Mouse (Mus musculus): ENCODE data around the gene Olfr1219. TPM values are rescaled to one million over a fixed set of nuclear protein-coding genes. Genes with fewer than 3 reads are reported as not detected.

Olfr1219 gene
- total RNA-seq (2012; rRNA removed), result not detected in 2 replicates
- polyA plus RNA-seq (2012; ENCODE audit: insufficient read depth in 1 of 2, insufficient read length in 2 of 2, low read depth in 1 of 2, low replicate concordance in 2 of 2, missing spikeins in 1 of 2), result not detected

GRCm38 (mm10) chr2:89083413-89083812 lies at the start of gene Olfr1219:
TSS of gene Olfr1219 (minus strand) at chr2:89083513.
- no peaks in the 10 kb centered on the region for H3K27me3 ChIP-seq (ENCODE audit: control insufficient read depth in 1 of 2, insufficient read depth in 2 of 2, low read length in 2 of 2)
- DNase-seq (ENCODE audit: low read depth, low spot score), result no peak
- H3K79me2 ChIP-seq (ENCODE audit: control insufficient read depth, insufficient read depth, low read length, poor library complexity), result no peaks in the 10 kb centered on the region
- no peaks in the 10 kb centered on the region; a peak in 1 of 4 replicates for H3K4me1 ChIP-seq (ENCODE audit: control insufficient read depth in 1 of 2, insufficient read depth in 2 of 2, low read length in 2 of 2)
- H3K9me3 ChIP-seq (replicated peaks; ENCODE audit: insufficient read depth, low read length), result no peaks in the 10 kb centered on the region
- no peak within 1 kb of the TSS for H3K27ac ChIP-seq (ENCODE audit: control insufficient read depth, low read depth, low read length)
- TF ChIP-seq JUND (IDR thresholded peaks at IDR 0.05; ENCODE audit: low read depth, low read length) (no peak), MYC (IDR thresholded peaks at IDR 0.05; ENCODE audit: low read depth, low read length) (no peak), MAFK (IDR thresholded peaks at IDR 0.05; ENCODE audit: borderline replicate concordance, low read depth, low read length) (no peak)
- H3K36me3 ChIP-seq (ENCODE audit: control insufficient read depth in 1 of 2, insufficient read depth in 2 of 2, low read length in 2 of 2), result no peaks in the 10 kb centered on the region; a peak in 1 of 4 replicates
- no peak within 1 kb of the TSS for H3K4me3 ChIP-seq (ENCODE audit: control insufficient read depth in 1 of 2, insufficient read depth in 1 of 2, low read depth in 2 of 2, low read length in 2 of 2)
- no peak within 1 kb of the TSS for H3K9ac ChIP-seq (ENCODE audit: control insufficient read depth, low read depth, low read length, poor library complexity, severe bottlenecking)

- no peak for DNase-seq (ENCODE audit: low read depth, low spot score)
- Histone ChIP-seq H3K9me3 (replicated peaks; ENCODE audit: insufficient read depth, low read length) (no peaks in the 10 kb centered on the region), H3K4me3 (ENCODE audit: control insufficient read depth in 1 of 2, insufficient read depth in 1 of 2, low read depth in 2 of 2, low read length in 2 of 2) (no peak within 1 kb of the TSS), H3K4me1 (ENCODE audit: control insufficient read depth in 1 of 2, insufficient read depth in 2 of 2, low read length in 2 of 2) (no peaks in the 10 kb centered on the region; a peak in 2 of 4 replicates), H3K9ac (ENCODE audit: control insufficient read depth, low read depth, low read length, poor library complexity, severe bottlenecking) (no peak within 1 kb of the TSS), H3K27ac (ENCODE audit: control insufficient read depth, low read depth, low read length) (no peak within 1 kb of the TSS), H3K36me3 (ENCODE audit: control insufficient read depth in 1 of 2, insufficient read depth in 2 of 2, low read length in 2 of 2) (no peaks in the 10 kb centered on the region), H3K79me2 (ENCODE audit: control insufficient read depth, insufficient read depth, low read length, poor library complexity) (no peaks in the 10 kb centered on the region), H3K27me3 (ENCODE audit: control insufficient read depth in 1 of 2, insufficient read depth in 2 of 2, low read length in 2 of 2) (no peaks in the 10 kb centered on the region)
- TF ChIP-seq MYC (IDR thresholded peaks at IDR 0.05; ENCODE audit: low read depth, low read length) (no peak), MAZ (IDR thresholded peaks at IDR 0.05; ENCODE audit: low read depth, low read length) (no peak), TBP (IDR thresholded peaks at IDR 0.05; ENCODE audit: low read depth, low read length) (no peak), NRF1 (IDR thresholded peaks at IDR 0.05; ENCODE audit: insufficient read depth, low read depth, low read length, poor library complexity, severe bottlenecking) (no peak), CHD1 (IDR thresholded peaks at IDR 0.05; ENCODE audit: low read depth, low read length) (no peak)
Observed at GRCm38 (mm10) chr2:89132954-89133353, 49.6 kb upstream of the Olfr1219 start, which contains the start of gene Olfr1222. TSS of gene Olfr1222 (minus strand) at chr2:89133054.

GRCm38 (mm10) chr2:89117183-89117582 lies 33.9 kb upstream of the Olfr1219 start, which contains the start of gene Olfr1221:
TSS of gene Olfr1221 (minus strand) at chr2:89117283.
- no peak for TF ChIP-seq POLR2AphosphoS2 (IDR thresholded peaks at IDR 0.05; ENCODE audit: low read length)
- no peak for TF ChIP-seq NRF1 (IDR thresholded peaks at IDR 0.05; ENCODE audit: insufficient read depth, low read depth, low read length, poor library complexity, severe bottlenecking)
- no peak for TF ChIP-seq POLR2A (IDR thresholded peaks at IDR 0.05; ENCODE audit: control insufficient read depth in 1 of 2, insufficient read depth in 1 of 2, low read depth in 1 of 2, low read length in 2 of 2, poor library complexity in 1 of 2)
- no peak for TF ChIP-seq E2F4 (IDR thresholded peaks at IDR 0.05; ENCODE audit: borderline replicate concordance, low read depth, low read length)
- TF ChIP-seq ZMIZ1 (IDR thresholded peaks at IDR 0.05; ENCODE audit: low read depth, low read length), result no peak
- TF ChIP-seq ZC3H11A (IDR thresholded peaks at IDR 0.05; ENCODE audit: low read depth, low read length), result no peak
- no peak for TF ChIP-seq CTCF (IDR thresholded peaks at IDR 0.05 in 2 of 3, conservative IDR thresholded peaks at IDR 0.05 in 1 of 3; ENCODE audit: control insufficient read depth in 1 of 3, insufficient read depth in 1 of 3, low read depth in 2 of 3, low read length in 3 of 3, poor library complexity in 1 of 3, severe bottlenecking in 1 of 3)
- no peak for TF ChIP-seq TCF12 (IDR thresholded peaks at IDR 0.05; ENCODE audit: low read depth, low read length)
- no peak for TF ChIP-seq TAL1 (IDR thresholded peaks at IDR 0.05; ENCODE audit: low read length)
- TF ChIP-seq SIN3A (IDR thresholded peaks at IDR 0.05; ENCODE audit: low read length), result no peak
- no peak for TF ChIP-seq HCFC1 (IDR thresholded peaks at IDR 0.05; ENCODE audit: low read depth, low read length)
- TF ChIP-seq NELFE (IDR thresholded peaks at IDR 0.05; ENCODE audit: low read depth, low read length), result no peak

More at GRCm38 (mm10) chr2:89117183-89117582, 33.9 kb upstream of the Olfr1219 start, which contains the start of gene Olfr1221:
- Histone ChIP-seq H3K36me3 (ENCODE audit: control insufficient read depth in 1 of 2, insufficient read depth in 2 of 2, low read length in 2 of 2) (peaks cover 0 to 5% of the 10 kb centered on the region in 2 experiments; a peak in 2 of 4 replicates), H3K9me3 (replicated peaks; ENCODE audit: insufficient read depth, low read length) (no peaks in the 10 kb centered on the region), H3K27ac (ENCODE audit: control insufficient read depth, low read depth, low read length) (no peak within 1 kb of the TSS), H3K9ac (ENCODE audit: control insufficient read depth, low read depth, low read length, poor library complexity, severe bottlenecking) (no peak within 1 kb of the TSS), H3K4me1 (ENCODE audit: control insufficient read depth in 1 of 2, insufficient read depth in 2 of 2, low read length in 2 of 2) (no peaks in the 10 kb centered on the region), H3K79me2 (ENCODE audit: control insufficient read depth, insufficient read depth, low read length, poor library complexity) (no peaks in the 10 kb centered on the region), H3K27me3 (ENCODE audit: control insufficient read depth in 1 of 2, insufficient read depth in 2 of 2, low read length in 2 of 2) (no peaks in the 10 kb centered on the region), H3K4me3 (ENCODE audit: control insufficient read depth in 1 of 2, insufficient read depth in 1 of 2, low read depth in 2 of 2, low read length in 2 of 2) (no peak within 1 kb of the TSS)
- DNase-seq (ENCODE audit: low read depth, low spot score), result peak; percentile 35

Data from MEL (cell line).